Mouse (Mus musculus): ENCODE results near the gene Plk3.

DNA sequence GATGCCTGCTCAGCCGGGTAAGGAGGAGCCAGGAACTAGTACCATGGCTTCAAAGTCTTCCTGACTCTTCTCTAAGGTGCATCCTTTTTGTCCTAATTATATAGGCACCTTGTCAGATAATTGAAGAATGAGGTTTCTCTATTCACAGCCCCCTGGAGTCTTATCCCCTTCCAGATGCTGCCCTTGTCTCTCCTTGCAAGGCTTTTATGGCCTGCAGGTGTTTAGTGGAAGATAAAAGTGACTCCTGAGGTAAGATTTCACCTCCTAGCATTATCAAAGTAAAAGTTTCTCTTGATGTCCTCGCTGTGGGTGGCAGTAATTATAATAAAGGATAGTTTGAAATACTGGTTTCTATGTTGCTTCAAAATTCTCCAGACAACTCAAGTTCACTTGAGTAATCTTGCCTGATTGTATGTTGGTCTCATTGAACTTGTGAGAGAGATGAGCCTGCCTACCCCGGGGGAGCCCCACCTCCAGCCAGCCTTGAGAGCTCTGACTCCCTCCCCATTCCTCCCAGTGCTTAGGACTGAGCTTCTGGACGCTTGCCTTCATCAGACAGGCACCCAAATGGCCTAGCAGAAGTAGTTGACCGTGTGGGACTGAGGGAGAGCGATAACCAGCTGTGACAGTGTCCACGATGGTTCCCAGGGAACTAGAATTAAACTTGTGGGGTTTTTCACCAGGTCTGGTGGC lies 45.7 kb downstream of the Plk3 start:
- no peak for TF ChIP-seq CTCF (IDR thresholded peaks at IDR 0.05; ENCODE audit: low read depth)
- TF ChIP-seq EP300 (IDR thresholded peaks at IDR 0.05; ENCODE audit: low read depth) = peak; percentile 68
